Mouse (Mus musculus) E14TG2a.4 (cell line): Measurements from ENCODE around the gene Crtap.

Experiments used
- CTCF ChIP-seq: conservative IDR thresholded peaks from 2 replicates; pipeline ENCODE4 v1.5.1; 2014; ENCODE audit warnings: low read length
- NANOG ChIP-seq: IDR thresholded peaks from 2 replicates; pipeline ENCODE4 v1.6.1; 2014; ENCODE audit warnings: borderline replicate concordance, low read length, mixed read lengths
- POU5F1 ChIP-seq: IDR thresholded peaks from 2 replicates; pipeline ENCODE4 v1.6.1; 2014; ENCODE audit warnings: low read length, borderline replicate concordance

DNA sequence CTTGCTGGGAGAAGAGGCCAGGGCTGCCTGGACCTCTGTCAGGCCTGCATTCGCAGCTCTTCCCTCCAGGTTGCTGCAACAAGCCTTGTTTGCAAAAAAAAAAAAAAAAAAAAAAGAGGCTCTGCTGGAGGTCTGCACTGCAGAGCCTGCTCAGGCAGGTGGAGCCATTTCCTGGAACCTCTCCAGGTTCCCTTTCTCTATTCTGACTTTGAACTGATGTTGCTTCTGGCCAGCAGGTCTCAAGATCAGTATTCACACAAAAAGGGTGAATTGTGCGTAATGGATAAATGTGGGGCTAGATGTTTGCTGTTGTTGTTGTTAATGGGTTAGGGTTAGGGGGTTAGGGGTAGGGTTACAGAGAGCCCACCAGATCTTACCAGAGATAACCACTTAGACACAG, 45.2 kb upstream of the Crtap start:
- TF ChIP-seq CTCF (no peak), NANOG (0 out of 2 replicates have a peak, but pooled peaks have one; percentile 23), POU5F1 (no peak)
